Mouse (Mus musculus) C2C12 (cell line): ENCODE measurements around the gene Bbs2.

Source experiments
- CEBPB ChIP-seq: IDR thresholded peaks from one replicate; pipeline ENCODE4 v1.6.1; 2011; ENCODE audit warnings: low read depth, mild to moderate bottlenecking, control low read depth, moderate library complexity
- CTCF ChIP-seq: IDR thresholded peaks from one replicate; pipeline ENCODE4 v1.5.1; 2011; ENCODE audit not compliant: control insufficient read depth, insufficient read depth, insufficient read length
- FOSL1 ChIP-seq: IDR thresholded peaks from one replicate; pipeline ENCODE4 v1.8.0; 2011; ENCODE audit warnings: mild to moderate bottlenecking, low read length; ENCODE audit not compliant: poor library complexity, insufficient read depth, severe bottlenecking
- MAX ChIP-seq: IDR thresholded peaks from one replicate; pipeline ENCODE4 v1.6.1; 2011; ENCODE audit warnings: mild to moderate bottlenecking, control low read depth
- MYOD1 ChIP-seq: IDR thresholded peaks from one replicate; pipeline ENCODE4 v1.6.1; 2011; ENCODE audit warnings: low read depth; ENCODE audit not compliant: control insufficient read depth, insufficient read length
- MYOG ChIP-seq: IDR thresholded peaks from one replicate; pipeline ENCODE4 v1.6.1; 2011; ENCODE audit not compliant: control insufficient read depth, insufficient read length; ENCODE audit errors: extremely low read depth
- USF1 ChIP-seq: IDR thresholded peaks from one replicate; pipeline ENCODE4 v1.6.1; 2011; ENCODE audit warnings: low read depth, mild to moderate bottlenecking, control low read depth, moderate library complexity

GRCm38 (mm10) chr8:94029701-94030100 is 69.0 kb downstream of the Bbs2 start:
- TF ChIP-seq CTCF (no peak), USF1 (no peak), CEBPB (no peak), MYOG (no peak), MAX (no peak), MYOD1 (no peak), FOSL1 (no peak)
